Mouse (Mus musculus): ENCODE data around the gene Magi2. TPM values are rescaled to one million over a fixed set of nuclear protein-coding genes. Genes with fewer than 3 reads are reported as not detected.

The Magi2 gene
- polyA plus RNA-seq, 1 experiment from 2014 or later, result 4.1 TPM

GRCm38 (mm10) chr5:19891693-19892092 is 664.9 kb downstream of the Magi2 start:
- no peak overlapping the region for H3K9ac ChIP-seq
- no peak overlapping the region for H3K4me2 ChIP-seq
- H3K27ac ChIP-seq, result no peak overlapping the region
- no peak overlapping the region for H3K4me3 ChIP-seq
- H3K4me1 ChIP-seq (replicated peaks), result no peaks in the 10 kb centered on the region
- 63% methylated on average over 3 of the region's 3 CpGs for WGBS
- no peaks in the 10 kb centered on the region for H3K27me3 ChIP-seq
- H3K36me3 ChIP-seq, result no peaks in the 10 kb centered on the region
- H3K9me3 ChIP-seq (replicated peaks), result no peaks in the 10 kb centered on the region
- ATAC-seq (replicated peaks; ENCODE audit: insufficient number of reproducible peaks, insufficient read depth, low FRiP score, low read depth), result no peak

DNA sequence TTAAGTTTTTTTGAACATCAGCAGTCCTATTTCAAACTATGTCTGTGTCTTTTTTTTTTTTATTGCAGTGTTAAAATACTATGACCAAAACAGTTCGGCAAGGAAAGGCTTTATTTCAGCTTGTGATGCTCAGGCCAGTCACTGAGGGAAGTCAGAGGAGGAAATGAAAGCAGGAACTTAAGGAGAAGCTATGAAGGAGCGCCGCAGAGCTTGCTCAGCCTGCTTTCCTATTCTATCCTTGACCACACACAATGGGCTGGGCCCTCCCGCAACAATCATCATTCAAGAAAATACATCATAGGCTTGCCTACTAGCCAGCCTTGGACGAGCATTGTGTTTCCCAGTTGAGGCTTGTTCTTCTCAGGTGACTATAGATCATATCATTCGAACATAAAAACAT is 669.1 kb downstream of the Magi2 start:
- Histone ChIP-seq H3K9ac (no peak overlapping the region), H3K27ac (no peak overlapping the region), H3K36me3 (no peaks in the 10 kb centered on the region), H3K4me1 (replicated peaks) (no peaks in the 10 kb centered on the region), H3K4me2 (no peak overlapping the region), H3K4me3 (no peak overlapping the region), H3K9me3 (replicated peaks) (no peaks in the 10 kb centered on the region), H3K27me3 (no peaks in the 10 kb centered on the region)
- WGBS, result 72% methylated on average over 6 of the region's 6 CpGs
- ATAC-seq (replicated peaks; ENCODE audit: insufficient number of reproducible peaks, insufficient read depth, low FRiP score, low read depth), result no peak

GRCm38 (mm10) chr5:19901625-19902024 is 674.8 kb downstream of the Magi2 start:
- Histone ChIP-seq H3K27me3 (no peaks in the 10 kb centered on the region), H3K27ac (no peak overlapping the region), H3K4me2 (no peak overlapping the region), H3K36me3 (no peaks in the 10 kb centered on the region), H3K9ac (no peak overlapping the region), H3K4me1 (replicated peaks) (no peaks in the 10 kb centered on the region), H3K9me3 (replicated peaks) (no peaks in the 10 kb centered on the region), H3K4me3 (no peak overlapping the region)
- 66% methylated on average over 8 of the region's 8 CpGs for WGBS
- ATAC-seq (replicated peaks; ENCODE audit: insufficient number of reproducible peaks, insufficient read depth, low FRiP score, low read depth), result no peak

GRCm38 (mm10) chr5:19906636-19907035 is 679.8 kb downstream of the Magi2 start:
- no peaks in the 10 kb centered on the region for H3K36me3 ChIP-seq
- H3K9me3 ChIP-seq (replicated peaks), result no peaks in the 10 kb centered on the region
- WGBS, result 67% methylated on average over 4 of the region's 4 CpGs
- no peak overlapping the region for H3K27ac ChIP-seq
- no peaks in the 10 kb centered on the region for H3K27me3 ChIP-seq
- H3K4me2 ChIP-seq, result no peak overlapping the region
- ATAC-seq (replicated peaks; ENCODE audit: insufficient number of reproducible peaks, insufficient read depth, low FRiP score, low read depth), result no peak
- peaks cover 13% of the 10 kb centered on the region for H3K4me1 ChIP-seq (replicated peaks)
- H3K9ac ChIP-seq, result no peak overlapping the region
- H3K4me3 ChIP-seq, result no peak overlapping the region

DNA sequence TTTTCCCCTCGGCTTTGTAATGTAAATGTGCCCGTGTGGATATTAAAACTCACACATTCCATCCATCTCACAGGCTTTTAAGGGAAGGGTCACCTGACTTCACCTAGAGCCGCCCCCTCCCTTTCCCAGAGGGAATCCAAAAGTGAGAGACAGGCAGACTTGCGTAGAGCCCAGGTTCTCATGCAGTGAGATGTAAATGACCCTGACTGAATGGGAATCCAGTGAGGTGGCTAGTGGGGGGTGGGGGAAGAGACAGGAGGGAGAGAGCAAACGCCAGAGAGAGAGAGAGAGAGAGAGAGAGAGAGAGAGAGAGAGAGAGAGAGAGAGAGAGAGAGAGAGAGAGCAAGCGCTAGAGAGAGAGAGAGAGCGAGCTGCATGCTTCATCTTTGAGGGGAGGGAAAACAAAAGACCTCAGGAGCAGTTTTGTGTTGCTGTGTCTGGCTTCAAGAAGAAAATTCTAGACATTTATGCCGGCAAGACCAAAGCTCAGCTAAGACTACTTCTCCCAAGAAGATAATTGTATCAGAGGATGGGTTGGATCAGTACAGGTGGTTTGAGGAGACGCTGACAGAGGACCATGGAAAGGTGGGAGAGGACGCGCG is 680.6 kb downstream of the Magi2 start:
- ATAC-seq (replicated peaks; ENCODE audit: insufficient number of reproducible peaks, insufficient read depth, low FRiP score, low read depth), result no peak
- Histone ChIP-seq H3K27ac (no peak overlapping the region), H3K4me2 (peak overlapping the region; percentile 80), H3K4me1 (replicated peaks) (peaks cover 13% of the 10 kb centered on the region), H3K27me3 (no peaks in the 10 kb centered on the region), H3K9ac (0 out of 2 replicates have a peak overlapping the region, but pooled peaks have one; percentile 19), H3K9me3 (replicated peaks) (no peaks in the 10 kb centered on the region), H3K4me3 (peak overlapping the region; percentile 38), H3K36me3 (no peaks in the 10 kb centered on the region)
- WGBS, result 6% methylated on average over 12 of the region's 12 CpGs

- Histone ChIP-seq H3K36me3 (no peaks in the 10 kb centered on the region), H3K4me1 (replicated peaks) (peaks cover 13% of the 10 kb centered on the region), H3K9ac (0 out of 2 replicates have a peak overlapping the region, but pooled peaks have one; percentile 19), H3K4me2 (peak overlapping the region; percentile 80), H3K4me3 (peak overlapping the region; percentile 38), H3K27me3 (no peaks in the 10 kb centered on the region), H3K27ac (no peak overlapping the region), H3K9me3 (replicated peaks) (no peaks in the 10 kb centered on the region)
- 6% methylated on average over 16 of the region's 16 CpGs for WGBS
- ATAC-seq (replicated peaks; ENCODE audit: insufficient number of reproducible peaks, insufficient read depth, low FRiP score, low read depth), result no peak
Measured at GRCm38 (mm10) chr5:19907983-19908705, 681.3 kb downstream of the Magi2 start.

DNA sequence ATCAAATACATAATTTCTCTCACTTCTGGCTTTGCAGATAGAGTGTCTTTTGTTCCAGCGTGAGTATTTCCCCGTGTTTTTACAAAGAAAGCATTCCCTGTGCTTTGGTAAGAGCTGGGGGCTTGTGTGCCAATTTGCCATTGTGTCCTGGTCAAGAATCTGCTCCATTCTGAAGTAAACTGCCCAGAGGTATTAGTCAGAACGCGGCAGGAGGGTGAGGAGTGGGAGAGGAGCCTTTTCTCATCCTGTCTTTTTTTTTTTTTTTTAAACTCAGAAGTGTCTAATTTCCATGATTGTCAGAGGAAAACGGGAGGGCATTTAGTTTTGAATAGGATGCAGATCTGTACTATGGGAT is 681.8 kb downstream of the Magi2 start:
- Histone ChIP-seq H3K9me3 (replicated peaks) (no peaks in the 10 kb centered on the region), H3K4me1 (replicated peaks) (peaks cover 13% of the 10 kb centered on the region), H3K4me2 (peak overlapping the region; percentile 80), H3K9ac (0 out of 2 replicates have a peak overlapping the region, but pooled peaks have one; percentile 19), H3K27me3 (no peaks in the 10 kb centered on the region), H3K27ac (no peak overlapping the region), H3K36me3 (no peaks in the 10 kb centered on the region), H3K4me3 (peak overlapping the region; percentile 38)
- WGBS, result 5% methylated on average over 5 of the region's 5 CpGs
- ATAC-seq (replicated peaks; ENCODE audit: insufficient number of reproducible peaks, insufficient read depth, low FRiP score, low read depth), result no peak

DNA sequence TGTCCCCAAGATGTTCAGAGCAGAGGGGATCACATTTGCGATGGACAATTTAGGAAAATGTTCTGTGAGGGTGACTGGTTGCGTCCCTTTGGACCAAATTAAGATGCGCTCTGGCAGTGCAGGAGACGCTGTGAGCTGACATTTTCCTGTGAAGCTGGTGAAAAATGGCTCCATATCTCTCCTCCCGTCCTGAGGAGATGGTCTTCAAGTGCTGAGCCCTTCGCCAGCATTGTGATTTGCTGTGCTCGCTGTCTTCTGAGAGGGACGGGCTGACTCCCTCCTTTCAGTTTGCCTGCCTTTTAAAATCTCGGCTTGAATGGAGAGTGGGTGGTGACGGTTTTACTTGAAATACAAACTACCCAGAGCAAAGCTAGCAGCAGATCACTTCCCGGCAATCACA is 682.2 kb downstream of the Magi2 start:
- Histone ChIP-seq H3K27ac (no peak overlapping the region), H3K9ac (peak overlapping the region; percentile 31; the same call in 1 of the 2 replicates), H3K9me3 (replicated peaks) (no peaks in the 10 kb centered on the region), H3K4me3 (peak overlapping the region; percentile 38), H3K27me3 (no peaks in the 10 kb centered on the region), H3K4me2 (peak overlapping the region; percentile 80), H3K36me3 (no peaks in the 10 kb centered on the region), H3K4me1 (replicated peaks) (peaks cover 13% of the 10 kb centered on the region)
- WGBS, result 5% methylated on average over 11 of the region's 11 CpGs
- ATAC-seq (replicated peaks; ENCODE audit: insufficient number of reproducible peaks, insufficient read depth, low FRiP score, low read depth), result no peak

GRCm38 (mm10) chr5:19909664-19910063 is 682.8 kb downstream of the Magi2 start:
- Histone ChIP-seq H3K4me1 (replicated peaks) (peaks cover 13% of the 10 kb centered on the region), H3K36me3 (no peaks in the 10 kb centered on the region), H3K9me3 (replicated peaks) (no peaks in the 10 kb centered on the region), H3K4me2 (peak overlapping the region; percentile 80; the same call in 1 of the 2 replicates), H3K9ac (no peak overlapping the region), H3K4me3 (no peak overlapping the region), H3K27me3 (no peaks in the 10 kb centered on the region), H3K27ac (no peak overlapping the region)
- WGBS, result 68% methylated on average over 7 of the region's 7 CpGs
- no peak for ATAC-seq (replicated peaks; ENCODE audit: insufficient number of reproducible peaks, insufficient read depth, low FRiP score, low read depth)

DNA sequence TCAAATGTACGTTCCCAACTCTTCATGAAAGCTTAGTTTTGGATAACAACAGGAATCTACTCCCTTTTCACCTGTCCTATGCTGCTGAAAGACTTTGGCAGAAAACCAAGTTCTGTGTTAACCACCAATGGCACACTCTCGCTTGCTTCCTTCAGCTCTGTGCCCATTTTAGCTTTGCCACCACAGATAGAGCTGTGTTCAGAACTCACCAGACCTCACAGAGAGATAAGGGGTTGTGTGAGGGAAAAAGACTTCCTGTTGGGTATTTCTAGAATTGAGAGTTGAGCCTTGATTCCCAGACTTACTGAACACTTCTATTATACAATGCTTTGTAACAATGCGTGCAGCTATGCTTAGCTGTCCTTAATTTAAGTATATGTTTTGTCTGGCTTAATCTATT is 705.3 kb downstream of the Magi2 start:
- 63% methylated on average over 3 of the region's 3 CpGs for WGBS
- no peak for ATAC-seq (replicated peaks; ENCODE audit: insufficient number of reproducible peaks, insufficient read depth, low FRiP score, low read depth)
- no peaks in the 10 kb centered on the region for H3K4me1 ChIP-seq (replicated peaks)
- H3K27ac ChIP-seq, result no peak overlapping the region
- H3K27me3 ChIP-seq, result no peaks in the 10 kb centered on the region
- H3K4me3 ChIP-seq, result no peak overlapping the region
- no peak overlapping the region for H3K9ac ChIP-seq
- H3K36me3 ChIP-seq, result no peaks in the 10 kb centered on the region
- H3K9me3 ChIP-seq (replicated peaks), result no peaks in the 10 kb centered on the region
- H3K4me2 ChIP-seq, result no peak overlapping the region

- Histone ChIP-seq H3K4me3 (no peak overlapping the region), H3K9me3 (replicated peaks) (no peaks in the 10 kb centered on the region), H3K9ac (no peak overlapping the region), H3K27me3 (no peaks in the 10 kb centered on the region), H3K36me3 (no peaks in the 10 kb centered on the region), H3K27ac (no peak overlapping the region), H3K4me1 (replicated peaks) (no peaks in the 10 kb centered on the region), H3K4me2 (no peak overlapping the region)
- 63% methylated on average over 2 of the region's 2 CpGs for WGBS
- ATAC-seq (replicated peaks; ENCODE audit: insufficient number of reproducible peaks, insufficient read depth, low FRiP score, low read depth), result no peak
Measured at GRCm38 (mm10) chr5:19933190-19933589, 706.4 kb downstream of the Magi2 start.

GRCm38 (mm10) chr5:19951102-19951501 is 724.3 kb downstream of the Magi2 start:
- Histone ChIP-seq H3K4me1 (replicated peaks) (no peaks in the 10 kb centered on the region), H3K4me2 (no peak overlapping the region), H3K4me3 (no peak overlapping the region), H3K27ac (no peak overlapping the region), H3K27me3 (no peaks in the 10 kb centered on the region), H3K9me3 (replicated peaks) (no peaks in the 10 kb centered on the region), H3K36me3 (no peaks in the 10 kb centered on the region), H3K9ac (no peak overlapping the region)
- ATAC-seq (replicated peaks; ENCODE audit: insufficient number of reproducible peaks, insufficient read depth, low FRiP score, low read depth), result no peak
- 67% methylated on average over 2 of the region's 2 CpGs for WGBS

Measured in heart, embryonic 15.5 days (tissue).